Mouse (Mus musculus) limb, embryonic 14.5 days (tissue): ENCODE results near the gene Ttn. TPM values are rescaled to one million over a fixed set of nuclear protein-coding genes. Genes with fewer than 3 reads are reported as not detected.

Experiments
- ATAC-seq: fragments of 200-750 bp; cut with Nextera tagmentation; 2 replicates; pipeline ENCODE4 v1.8.0; 2017; ENCODE audit warnings: low read depth, moderate number of reproducible peaks, moderate TSS enrichment; ENCODE audit not compliant: low FRiP score
- DNase-seq: peaks from one replicate; pipeline ENCODE4 v3.0.0-alpha.2; 2015; ENCODE audit warnings: low spot score
- H3K27ac ChIP-seq: fragments of 300-500 bp; sonication (generic); replicated peaks from 2 replicates; pipeline ENCODE4 v1.5.1; 2014; ENCODE audit warnings: low read depth, mild to moderate bottlenecking, low read length, moderate library complexity, mixed read lengths
- H3K27me3 ChIP-seq: fragments of 300-500 bp; sonication (generic); 2 replicates; pipeline ENCODE4 v1.6.1; 2014; ENCODE audit warnings: low read length, mixed read lengths; ENCODE audit not compliant: control insufficient read depth, insufficient read depth
- H3K36me3 ChIP-seq: fragments of 300-500 bp; sonication (generic); 2 replicates; pipeline ENCODE4 v1.6.1; 2014; ENCODE audit warnings: mild to moderate bottlenecking, low read length, moderate library complexity, mixed read lengths; ENCODE audit not compliant: control insufficient read depth, insufficient read depth
- H3K4me1 ChIP-seq: fragments of 300-500 bp; sonication (generic); 2 replicates; pipeline ENCODE4 v1.6.1; 2014; ENCODE audit warnings: antibody characterized with exemption, low read length, mixed read lengths; ENCODE audit not compliant: control insufficient read depth, insufficient read depth
- H3K4me2 ChIP-seq: fragments of 300-500 bp; sonication (generic); replicated peaks from 2 replicates; pipeline ENCODE4 v1.6.1; 2014; ENCODE audit warnings: low read depth, mild to moderate bottlenecking, low read length, moderate library complexity; ENCODE audit not compliant: severe bottlenecking
- H3K4me3 ChIP-seq: fragments of 300-500 bp; sonication (generic); replicated peaks from 2 replicates; pipeline ENCODE4 v1.5.1; 2014; ENCODE audit warnings: low read length
- H3K9ac ChIP-seq: fragments of 300-500 bp; sonication (generic); 2 replicates; pipeline ENCODE4 v1.6.1; 2014; ENCODE audit warnings: mild to moderate bottlenecking, low read depth, low read length, moderate library complexity; ENCODE audit not compliant: severe bottlenecking
- H3K9me3 ChIP-seq: fragments of 300-500 bp; sonication (generic); 2 replicates; pipeline ENCODE4 v1.6.1; 2016; ENCODE audit warnings: low read length; ENCODE audit not compliant: control insufficient read depth
- POLR2A ChIP-seq: fragments of 200-500 bp; IDR thresholded peaks from 2 replicates; pipeline ENCODE4 v1.8.0; 2012; ENCODE audit warnings: inconsistent platforms, mild to moderate bottlenecking, moderate library complexity, borderline replicate concordance; ENCODE audit not compliant: insufficient read depth, insufficient read length; ENCODE audit errors: extremely low read depth
- WGBS: fragments of 180-500 bp; shearing (Covaris S2); extraction: QIAGEN DNeasy Blood & Tissue Kit; methylation state at CpG from one replicate; pipeline ENCODE4 v1.1.7; 2014; 5-methylcytosine and 5-hydroxymethylcytosine counted together
- polyA plus RNA-seq, 2 experiments: library from polyadenylated mRNA; depleted of rRNA in 1 of 2; stranded (reverse) in 1 of 2; unstranded in 1 of 2; fragments of >200 nt; fragmentation: Nextera tagmentation in 1 of 2; extraction: Ambion mirVana in 1 of 2; gene quantifications; 2 replicates each; pipeline versions ENCODE4 v1.2.1 to v1.2.3; 2012 to 2014

Gene Ttn
- polyA plus RNA-seq, 2 experiments, result 15.8 to 99.0 TPM

DNA sequence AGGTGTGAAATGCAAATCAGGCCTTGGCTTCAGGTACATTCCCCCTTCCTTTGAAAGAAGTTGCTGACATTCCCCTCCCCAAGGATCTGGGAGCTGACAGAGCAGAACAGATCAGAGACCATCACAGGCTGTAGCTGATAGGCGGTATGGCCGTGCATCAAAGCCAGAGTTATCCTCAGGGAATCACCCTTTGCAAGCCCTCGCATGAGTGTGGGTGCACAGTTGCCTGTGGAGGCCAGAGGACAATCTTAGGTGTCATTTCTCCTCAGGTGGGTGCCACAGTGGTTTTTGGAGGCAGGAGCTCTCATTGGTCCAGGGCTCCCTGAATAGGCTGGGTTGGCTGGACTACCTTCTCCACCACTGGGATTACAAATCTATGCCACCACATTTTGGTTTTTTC lies 280.2 kb downstream of the Ttn start:
- Histone ChIP-seq H3K4me2 (no peak overlapping the region), H3K27me3 (no peaks in the 10 kb centered on the region), H3K27ac (no peak overlapping the region), H3K9me3 (no peaks in the 10 kb centered on the region), H3K4me1 (no peaks in the 10 kb centered on the region), H3K4me3 (no peak overlapping the region), H3K9ac (no peak overlapping the region), H3K36me3 (peaks cover 12% of the 10 kb centered on the region)
- ATAC-seq (no peak), DNase-seq (no peak)
- WGBS, result 74% methylated on average over 3 of the region's 3 CpGs
- TF ChIP-seq POLR2A, result no peak

DNA sequence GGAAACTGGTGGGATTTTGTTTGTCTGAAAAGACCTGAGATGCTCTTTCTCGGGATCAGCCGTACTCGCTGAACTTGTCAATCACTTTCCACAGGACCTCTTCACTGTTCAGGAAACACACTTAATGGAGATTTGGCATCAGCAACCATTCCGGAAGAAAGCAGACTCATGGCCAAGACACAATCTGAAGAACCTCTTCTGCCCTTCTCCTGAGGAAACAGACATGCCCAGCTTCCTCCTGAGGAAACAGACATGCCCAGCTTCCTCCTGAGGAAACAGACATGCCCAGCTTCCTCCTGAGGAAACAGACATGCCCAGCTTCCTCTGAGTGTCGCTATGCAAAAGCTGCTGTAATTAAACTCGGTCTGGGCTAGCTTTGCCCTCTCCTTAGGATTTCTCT lies 287.1 kb downstream of the Ttn start:
- WGBS, result 92% methylated on average over 6 of the region's 6 CpGs
- ATAC-seq, result no peak

DNA sequence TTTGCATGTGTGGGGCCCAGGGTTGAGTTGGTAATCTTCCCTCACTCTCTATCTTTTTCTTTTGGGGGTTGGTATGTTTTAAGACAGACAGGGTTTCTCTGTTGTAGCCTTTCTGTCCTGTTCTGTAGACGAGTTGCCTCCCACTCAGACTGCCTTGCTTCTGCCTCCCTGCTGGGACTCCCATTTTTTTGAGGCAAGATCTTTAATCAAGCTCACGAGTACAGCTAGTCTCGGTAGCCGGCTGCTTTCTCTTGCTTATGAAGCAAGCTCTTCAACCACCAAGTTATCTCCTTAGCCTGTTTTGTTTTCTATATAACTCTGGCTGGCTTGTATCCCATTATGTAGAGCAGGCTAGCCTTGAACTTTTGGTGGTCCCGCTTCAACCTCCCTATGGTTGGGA lies 288.6 kb downstream of the Ttn start:
- ATAC-seq (no peak), DNase-seq (no peak)
- TF ChIP-seq POLR2A, result no peak
- H3K27me3 ChIP-seq, result no peaks in the 10 kb centered on the region
- no peak overlapping the region for H3K4me3 ChIP-seq
- H3K27ac ChIP-seq, result no peak overlapping the region
- H3K36me3 ChIP-seq, result peaks cover 75% of the 10 kb centered on the region
- 90% methylated on average over 5 of the region's 5 CpGs for WGBS
- no peaks in the 10 kb centered on the region for H3K9me3 ChIP-seq
- H3K9ac ChIP-seq, result no peak overlapping the region
- no peak overlapping the region for H3K4me2 ChIP-seq
- no peaks in the 10 kb centered on the region for H3K4me1 ChIP-seq

More for the DNA sequence above, 287.1 kb downstream of the Ttn start:
- Histone ChIP-seq H3K4me3 (no peak overlapping the region), H3K4me1 (no peaks in the 10 kb centered on the region), H3K4me2 (no peak overlapping the region), H3K27me3 (no peaks in the 10 kb centered on the region), H3K9ac (no peak overlapping the region), H3K27ac (no peak overlapping the region), H3K9me3 (no peaks in the 10 kb centered on the region), H3K36me3 (peaks cover 70% of the 10 kb centered on the region)
- no peak for TF ChIP-seq POLR2A
- DNase-seq, result no peak

GRCm38 (mm10) chr2:76690436-76691204 lies 291.7 kb downstream of the Ttn start:
- H3K9me3 ChIP-seq, result no peaks in the 10 kb centered on the region
- H3K36me3 ChIP-seq, result peaks cover 87% of the 10 kb centered on the region
- ATAC-seq, result no peak
- no peaks in the 10 kb centered on the region for H3K27me3 ChIP-seq
- H3K4me3 ChIP-seq, result no peak overlapping the region
- DNase-seq, result no peak
- 85% methylated on average over 12 of the region's 12 CpGs for WGBS
- no peak overlapping the region for H3K27ac ChIP-seq
- no peak for TF ChIP-seq POLR2A
- no peaks in the 10 kb centered on the region for H3K4me1 ChIP-seq
- H3K4me2 ChIP-seq, result no peak overlapping the region
- no peak overlapping the region for H3K9ac ChIP-seq

DNA sequence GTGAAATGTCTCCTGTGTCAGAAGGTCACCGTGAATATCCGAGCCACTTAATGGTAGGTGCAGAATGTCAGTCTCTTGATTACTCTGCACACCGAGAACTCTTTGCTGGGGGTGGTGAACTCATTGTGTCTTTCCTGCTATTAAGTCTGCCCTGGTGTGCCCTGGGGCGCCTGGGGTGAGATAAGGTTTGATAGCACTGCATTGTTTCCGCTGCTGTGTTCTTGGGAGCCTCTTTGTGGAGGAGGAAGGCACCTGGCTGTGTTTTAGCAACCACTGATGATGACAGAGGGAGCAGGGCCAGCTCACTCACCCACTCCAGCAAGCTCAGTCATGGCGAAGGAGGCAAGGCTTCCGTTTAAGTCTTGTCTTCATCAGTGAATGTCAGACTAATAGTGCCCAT lies 294.2 kb downstream of the Ttn start:
- Histone ChIP-seq H3K9ac (no peak overlapping the region), H3K4me1 (no peaks in the 10 kb centered on the region), H3K27ac (no peak overlapping the region), H3K36me3 (peaks cover 78% of the 10 kb centered on the region), H3K4me3 (no peak overlapping the region), H3K9me3 (no peaks in the 10 kb centered on the region), H3K27me3 (no peaks in the 10 kb centered on the region), H3K4me2 (no peak overlapping the region)
- no peak for ATAC-seq
- 66% methylated on average over 7 of the region's 7 CpGs for WGBS
- no peak for DNase-seq
- TF ChIP-seq POLR2A, result no peak
